Mouse (Mus musculus): ENCODE measurements around the gene B4galt4.

The B4galt4 gene

DNA sequence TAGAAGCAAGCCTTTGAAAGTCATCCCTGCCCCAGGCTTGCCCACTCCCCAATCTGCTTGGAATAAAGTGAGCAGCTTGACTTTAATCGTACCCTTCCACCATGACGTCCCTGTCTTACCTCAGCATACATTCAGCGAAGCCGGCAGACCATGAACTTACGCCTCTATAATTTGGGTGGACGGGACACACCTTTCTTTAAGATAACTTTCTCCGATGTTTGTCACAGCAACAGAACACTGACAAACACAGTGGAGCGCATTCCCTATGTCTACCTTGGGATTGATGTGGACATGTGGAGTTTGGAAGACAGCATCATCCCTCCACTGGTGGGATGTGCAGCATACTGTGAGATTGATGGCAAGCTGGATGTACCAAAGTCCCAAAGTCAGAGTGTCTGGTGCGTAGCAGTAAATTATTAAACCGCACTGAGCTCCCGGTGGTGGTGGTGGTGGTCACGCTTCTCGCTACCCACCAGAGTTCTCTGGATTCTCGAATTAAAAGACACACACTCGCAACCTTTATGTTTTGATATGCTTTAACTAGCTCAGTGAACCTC is 13.4 kb upstream of the B4galt4 start:
- no peak for DNase-seq (ENCODE audit: low spot score in 2 of 2)

DNA sequence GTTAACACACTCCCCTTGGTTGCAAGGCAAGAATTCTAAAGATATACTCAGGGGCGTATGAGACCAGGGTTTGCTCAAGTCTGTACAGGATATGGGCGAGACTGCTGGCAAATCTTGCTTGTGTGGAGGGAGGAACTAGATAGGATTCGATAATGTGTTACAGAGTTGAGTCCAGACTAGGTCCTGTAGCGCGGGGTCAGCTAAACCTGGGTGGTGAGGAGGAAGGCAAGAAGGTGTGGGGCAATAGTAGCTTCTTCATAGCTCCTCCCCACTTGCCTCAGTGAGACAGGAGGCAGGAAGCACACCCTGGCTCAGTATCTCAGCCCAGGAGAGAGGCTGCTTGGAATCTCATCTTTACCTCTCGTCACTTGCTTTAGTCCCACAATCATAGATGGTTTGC is 12.9 kb upstream of the B4galt4 start:
- no peak for DNase-seq (ENCODE audit: low spot score in 2 of 2)

DNA sequence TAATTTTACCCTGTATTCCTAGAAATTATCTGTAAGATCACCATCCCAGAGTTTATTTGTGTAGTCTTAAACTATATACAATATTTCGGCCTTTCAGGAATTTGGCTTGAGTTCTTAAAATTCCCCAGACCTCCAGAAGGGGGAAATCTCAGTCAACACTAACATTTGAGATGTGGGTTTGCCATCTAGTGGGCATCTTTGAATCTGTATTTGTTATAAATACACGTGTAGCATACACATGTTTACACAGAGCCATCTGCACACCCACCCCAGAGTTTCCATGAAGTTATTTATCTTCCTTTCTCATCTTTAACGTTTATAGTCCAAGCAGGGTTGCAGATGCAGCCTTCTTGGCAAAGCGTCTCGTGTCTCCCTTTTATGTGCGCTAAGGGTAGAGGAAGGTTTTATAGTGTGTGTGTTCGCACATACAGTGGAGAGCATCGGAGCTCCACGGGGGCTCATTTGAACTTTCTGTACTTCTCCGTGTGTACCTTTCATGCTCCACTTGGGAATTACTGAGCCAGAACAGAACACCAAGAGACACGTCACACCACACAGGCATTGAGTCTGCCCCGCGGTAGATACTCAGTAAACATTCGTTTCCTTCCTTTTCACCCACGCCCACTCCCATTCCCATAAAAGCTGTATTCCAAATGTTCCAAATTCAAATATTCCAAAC is 12.3 kb upstream of the B4galt4 start:
- peak; percentile 62 to 67 for DNase-seq (ENCODE audit: low spot score in 2 of 2)

DNA sequence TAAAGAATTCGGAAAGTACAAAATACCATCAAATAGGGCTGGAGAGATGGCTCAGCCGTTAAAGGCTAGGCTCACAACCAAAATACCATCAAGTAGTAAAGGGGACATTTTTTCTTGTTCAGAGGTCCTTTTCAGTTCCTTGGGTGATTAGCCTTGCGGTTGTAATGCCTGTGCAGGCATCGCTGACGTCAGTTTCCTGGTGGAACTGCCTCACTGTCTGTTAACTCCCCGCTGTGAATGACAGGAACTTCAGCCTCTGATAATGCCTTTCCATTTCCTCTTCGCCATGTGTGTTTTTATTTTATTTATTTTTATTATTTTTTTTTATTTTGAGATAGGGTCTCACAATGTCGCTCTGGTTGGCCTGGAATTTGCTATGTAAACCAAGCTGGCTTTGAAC is 11.1 kb upstream of the B4galt4 start:
- DNase-seq (ENCODE audit: low spot score in 2 of 2): peak; percentile 61 to 64

DNA sequence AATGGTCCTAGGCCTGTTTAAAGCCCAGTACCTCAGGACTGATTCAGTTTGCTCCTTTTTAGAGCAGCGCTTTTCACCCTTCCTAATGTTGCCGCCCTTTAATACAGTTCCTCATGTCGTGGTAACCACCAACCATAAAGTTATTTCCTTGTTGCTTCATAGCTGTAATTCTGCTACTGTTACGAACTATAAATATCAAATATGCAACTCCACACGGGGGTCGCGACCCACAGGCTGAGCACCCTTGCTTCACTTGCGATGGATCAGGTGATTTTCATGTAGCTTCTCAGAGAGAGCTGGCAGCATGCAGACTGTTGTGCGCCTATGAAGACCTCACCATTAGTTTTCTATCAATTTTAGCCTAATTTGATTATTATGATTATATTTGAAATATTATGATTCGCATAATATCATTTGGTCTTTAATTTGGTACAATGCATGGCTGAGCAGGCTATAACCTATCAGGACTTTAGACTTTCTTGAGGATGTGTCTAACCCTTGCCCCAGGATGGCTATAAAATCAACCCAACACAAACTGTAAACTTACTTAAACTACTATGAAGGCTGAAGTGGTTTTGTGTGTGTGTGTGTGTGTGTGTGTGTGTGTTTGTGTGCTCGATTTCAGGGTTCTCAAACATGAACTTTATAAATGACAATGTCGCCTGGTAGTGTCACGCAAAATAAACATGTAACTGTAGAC is 710 bp upstream of the B4galt4 start:
- DNase-seq (ENCODE audit: low spot score in 2 of 2): no peak

DNA sequence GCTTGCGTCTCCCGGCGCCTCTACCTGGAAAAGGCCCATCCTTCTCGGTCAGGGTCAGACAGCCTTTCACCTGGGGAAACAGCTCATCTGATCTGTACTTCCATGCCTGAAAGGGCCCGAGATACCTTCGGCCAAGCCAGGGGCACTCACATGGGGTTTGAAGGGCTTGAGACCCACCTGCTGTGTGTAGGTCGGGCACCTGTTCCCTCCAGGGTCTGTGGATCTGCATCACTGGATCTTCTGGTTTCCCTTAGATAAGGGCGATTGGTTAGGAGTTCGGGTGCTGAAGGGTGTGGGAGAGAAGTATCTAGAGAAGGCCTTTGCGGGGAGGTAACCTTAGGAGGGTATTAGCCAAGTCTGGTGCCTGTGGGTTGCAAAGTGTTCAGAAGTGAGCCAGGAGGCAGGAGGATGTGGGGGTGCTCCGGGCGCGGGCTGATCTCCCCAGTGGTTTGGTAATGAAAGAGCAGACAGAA is 631 bp downstream of the B4galt4 start:
- peak in 1 of 2 experiments; percentile 15 for DNase-seq (ENCODE audit: low spot score in 2 of 2)

DNA sequence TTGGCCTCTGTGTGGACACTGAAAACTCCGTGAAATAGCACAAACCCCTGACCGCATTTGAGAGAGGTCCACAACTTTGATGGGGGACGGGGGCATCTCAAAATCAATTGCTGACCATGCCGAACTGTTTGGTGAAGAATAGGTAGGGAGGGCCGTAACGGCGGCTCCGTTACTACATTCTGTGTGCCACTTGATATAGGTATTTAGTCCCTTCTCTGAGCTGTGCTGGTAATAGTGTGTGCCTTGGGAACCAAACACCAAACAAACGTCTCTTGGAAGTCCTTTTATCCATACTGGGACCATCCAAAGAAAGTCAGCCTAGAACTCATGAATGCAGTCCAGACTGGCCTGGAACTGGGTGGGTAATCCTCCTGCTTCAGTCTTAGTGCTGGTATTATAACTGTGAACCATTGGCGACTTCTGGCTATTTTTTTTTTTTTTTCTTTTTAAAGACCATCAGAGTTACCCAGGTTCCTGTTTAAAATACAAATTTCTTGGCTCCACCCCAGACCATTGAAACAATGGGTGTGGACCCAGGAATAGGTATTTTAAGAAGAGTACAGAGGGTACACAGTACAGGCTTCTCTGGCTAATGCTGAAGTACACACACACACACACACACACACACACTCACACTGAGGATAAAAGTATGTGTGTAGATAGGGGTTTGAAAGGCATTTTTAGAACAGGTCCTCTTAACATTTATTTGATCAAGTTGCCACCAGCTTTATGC is 2.0 kb downstream of the B4galt4 start:
- peak; percentile 39 to 61 for DNase-seq (ENCODE audit: low spot score in 2 of 2)

DNA sequence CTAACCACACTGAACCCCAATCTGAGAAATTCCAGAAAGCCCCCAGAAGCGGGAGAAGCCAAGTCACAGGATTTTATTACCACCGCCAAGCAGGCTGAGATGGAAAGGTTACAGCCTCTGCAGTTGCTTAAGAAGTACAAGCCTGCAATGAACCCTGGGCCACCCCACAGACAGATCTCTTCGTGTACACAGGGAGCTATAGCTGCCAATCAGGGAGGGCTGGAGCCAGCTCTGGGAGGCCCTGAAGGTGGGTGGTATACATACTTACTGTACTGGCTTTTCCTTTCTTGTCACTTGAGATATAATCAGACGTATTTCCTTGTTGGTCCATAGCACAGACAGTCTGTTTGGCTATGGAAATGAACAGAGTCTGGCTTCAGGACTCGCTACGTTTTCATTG is 8.7 kb downstream of the B4galt4 start:
- DNase-seq (ENCODE audit: low spot score in 2 of 2): no peak

DNA sequence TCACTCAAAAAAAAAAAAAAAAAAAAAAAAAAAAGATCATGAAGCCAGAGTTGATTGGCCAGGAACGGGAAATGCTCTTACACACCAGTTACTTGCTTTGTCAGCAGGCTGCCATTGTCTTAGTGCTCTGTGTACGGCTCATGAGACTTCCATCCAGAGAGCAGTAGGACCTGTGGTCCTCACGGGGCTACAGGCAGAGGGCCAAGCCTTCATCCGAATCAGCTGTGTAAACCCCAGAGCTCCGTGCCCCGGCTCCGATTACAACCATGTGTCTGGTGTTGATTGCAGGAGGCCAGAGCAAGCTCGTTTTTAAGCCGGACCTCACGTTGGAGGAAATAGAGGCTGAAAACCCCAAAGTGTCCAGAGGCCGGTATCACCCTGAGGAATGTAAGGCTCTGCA is 11.6 kb downstream of the B4galt4 start:
- DNase-seq (ENCODE audit: low spot score in 2 of 2): no peak

DNA sequence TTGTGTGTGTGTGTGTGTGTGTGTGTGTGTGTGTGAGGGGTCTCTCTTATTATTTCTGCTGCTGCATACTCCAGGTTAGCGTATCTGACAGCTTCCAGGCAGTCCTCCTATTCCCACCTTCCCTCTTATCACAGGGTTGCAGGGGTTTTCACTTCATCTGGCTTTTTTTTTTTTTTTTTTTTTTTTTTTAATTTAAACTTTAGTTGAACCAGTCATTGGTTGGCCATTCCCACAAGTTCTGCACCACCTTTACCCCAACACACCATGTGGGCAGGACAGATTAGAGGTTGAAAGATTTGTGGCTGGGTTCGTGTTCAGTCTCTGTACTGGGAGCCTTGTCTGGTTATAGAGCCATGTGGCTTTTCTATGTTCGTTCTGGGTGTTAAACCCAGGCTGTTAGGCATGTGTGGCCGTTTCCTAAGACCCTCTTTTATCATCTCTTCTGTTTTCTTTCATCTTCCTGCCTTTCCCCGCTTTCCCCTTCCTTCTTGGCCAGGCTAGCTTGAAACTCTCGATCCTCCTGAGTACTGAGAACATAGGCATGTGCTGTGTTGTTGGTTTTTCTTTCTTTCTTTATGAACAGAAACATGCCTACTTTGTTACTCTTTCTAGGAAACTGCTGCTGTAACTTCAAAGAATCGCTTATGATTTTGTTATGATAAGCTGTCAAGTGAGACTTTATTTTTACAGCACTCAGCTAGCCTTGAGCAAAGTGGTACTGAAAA is 13.6 kb downstream of the B4galt4 start:
- no peak for DNase-seq (ENCODE audit: low spot score in 2 of 2)

DNA sequence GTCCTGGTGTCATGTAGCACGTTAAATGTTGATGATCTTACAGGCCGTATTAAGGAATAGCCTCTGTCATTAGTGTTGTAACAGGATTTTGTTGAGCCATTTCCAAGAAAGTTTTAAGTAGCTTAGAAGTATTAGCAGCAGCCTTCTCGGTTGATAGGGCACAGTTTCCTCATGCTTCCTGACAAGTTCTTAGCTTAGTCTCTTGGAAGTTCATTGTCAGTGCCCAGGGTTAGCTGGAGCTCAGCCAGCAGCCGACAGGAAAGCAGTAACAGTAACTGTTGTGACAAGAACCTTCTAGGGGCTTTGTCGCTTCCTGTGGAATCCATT is 14.1 kb downstream of the B4galt4 start:
- DNase-seq (ENCODE audit: low spot score in 2 of 2): peak in 1 of 2 experiments; percentile 32

DNA sequence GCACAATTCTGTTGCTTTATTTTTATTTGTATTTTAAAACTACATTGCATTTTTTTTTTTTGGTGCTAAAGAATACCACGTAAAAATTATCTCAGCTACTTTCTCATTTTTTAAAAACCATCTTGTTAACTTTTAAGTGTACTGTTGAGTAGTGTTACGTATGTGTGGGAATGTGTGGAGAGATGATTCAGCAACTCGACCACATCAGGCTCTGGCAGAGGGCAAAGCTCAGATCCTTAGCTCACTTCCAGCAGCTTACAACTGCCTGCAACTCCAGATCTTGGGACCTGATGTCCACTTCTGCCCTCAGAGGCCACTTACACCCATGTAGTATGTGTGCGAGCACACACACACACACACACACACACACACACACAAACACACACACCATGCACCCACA is 14.5 kb downstream of the B4galt4 start:
- DNase-seq (ENCODE audit: low spot score in 2 of 2): no peak

DNA sequence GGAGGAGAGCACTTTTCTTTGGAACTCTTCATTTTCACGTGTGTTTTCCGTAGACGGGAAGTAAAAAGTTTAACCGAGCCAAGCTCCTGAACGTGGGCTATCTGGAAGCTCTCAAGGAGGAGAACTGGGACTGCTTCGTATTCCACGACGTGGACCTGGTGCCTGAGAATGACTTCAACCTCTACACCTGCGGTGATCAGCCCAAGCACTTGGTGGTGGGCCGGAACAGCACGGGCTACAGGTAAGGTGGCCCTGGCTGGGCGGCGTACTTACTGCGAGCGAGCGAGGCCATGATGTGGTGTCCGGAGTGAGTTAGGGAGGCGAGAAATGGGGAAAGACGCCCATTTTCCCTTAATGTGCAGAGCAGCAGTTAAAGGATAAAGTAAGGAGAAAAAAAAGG is 15.6 kb downstream of the B4galt4 start:
- no peak for DNase-seq (ENCODE audit: low spot score in 2 of 2)

DNA sequence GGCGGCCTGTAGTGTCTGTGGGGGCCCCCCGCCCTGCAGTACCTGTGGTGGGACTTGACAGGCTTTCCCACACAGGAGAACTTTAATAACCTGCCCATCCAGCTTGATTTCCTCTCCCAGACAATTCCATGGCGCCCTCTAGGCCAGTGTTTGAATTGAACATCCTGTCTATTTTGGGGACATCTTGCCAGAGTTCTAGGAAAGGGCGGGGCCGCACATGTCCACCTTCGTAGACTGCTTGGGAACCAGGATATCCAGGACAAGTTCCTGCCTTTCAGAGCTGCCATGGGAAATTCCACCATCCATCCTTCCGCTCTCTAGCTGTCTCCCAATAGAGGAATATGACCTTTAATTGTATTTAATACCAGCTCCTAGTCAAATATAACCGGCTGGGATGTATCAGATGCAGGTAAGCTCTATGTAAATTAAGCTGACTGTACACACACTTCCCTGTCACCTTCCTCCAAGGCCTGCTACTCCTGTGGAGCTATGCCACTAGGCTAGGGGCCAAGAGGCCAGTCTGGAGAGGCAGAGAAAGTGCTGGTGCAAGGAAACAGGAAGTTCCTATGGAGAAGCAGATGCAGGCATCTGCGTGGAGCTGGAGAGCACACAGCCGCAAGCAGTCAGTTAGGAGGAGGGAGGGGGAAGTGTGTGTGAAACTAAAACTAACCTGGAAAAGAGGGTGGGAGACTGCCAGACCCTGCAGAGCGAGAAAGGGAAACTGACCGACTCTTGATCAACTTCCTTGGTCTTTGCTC is 16.2 kb downstream of the B4galt4 start:
- DNase-seq (ENCODE audit: low spot score in 2 of 2): peak; percentile 69 to 75

DNA sequence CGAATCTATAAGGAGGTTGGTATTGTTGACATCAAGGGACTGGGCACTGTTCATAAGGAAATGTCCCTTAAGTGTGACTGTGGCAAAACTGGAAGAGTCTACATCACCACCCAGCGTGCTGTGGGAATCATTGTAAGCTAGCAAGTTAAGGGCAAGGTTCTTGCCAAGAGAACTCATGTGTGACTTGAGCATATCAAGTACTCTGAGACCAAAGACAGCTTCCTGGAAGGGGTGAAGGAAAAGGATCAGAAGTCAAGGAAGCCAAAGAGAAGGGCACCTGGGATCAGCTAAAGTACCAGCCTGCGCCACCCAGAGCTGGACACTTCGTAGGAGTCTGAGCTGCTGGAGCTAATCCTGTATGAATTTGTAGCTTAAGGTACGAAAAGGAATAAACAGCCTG is 18.2 kb downstream of the B4galt4 start:
- no peak for DNase-seq (ENCODE audit: low spot score in 2 of 2)

DNA sequence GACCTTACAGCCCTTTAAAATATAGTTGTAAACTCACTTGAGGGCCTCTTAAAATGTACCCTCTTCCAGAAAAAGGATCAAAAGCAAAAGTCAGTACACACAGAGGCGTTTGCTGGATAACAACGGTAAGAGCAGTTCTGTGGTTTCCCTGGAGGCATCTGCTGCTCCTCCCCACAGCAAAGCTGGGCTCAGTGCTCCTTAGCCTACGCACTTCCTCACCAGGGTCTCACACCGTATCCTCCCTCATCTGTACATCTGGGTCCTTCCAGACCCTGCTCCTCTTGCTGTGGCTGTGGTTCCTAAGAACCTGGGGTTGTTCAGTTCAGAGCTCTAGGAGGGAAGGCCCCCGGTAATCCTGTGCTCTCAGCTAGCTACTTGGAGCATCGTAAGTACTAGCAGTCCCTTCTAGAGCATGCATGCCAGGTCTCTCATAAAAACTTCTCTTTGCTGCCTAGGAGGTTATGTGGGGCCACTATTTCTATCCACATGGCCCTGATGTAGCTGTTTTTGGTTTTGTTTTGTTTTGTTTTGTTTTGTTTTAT is 18.8 kb downstream of the B4galt4 start:
- DNase-seq (ENCODE audit: low spot score in 2 of 2): no peak

DNA sequence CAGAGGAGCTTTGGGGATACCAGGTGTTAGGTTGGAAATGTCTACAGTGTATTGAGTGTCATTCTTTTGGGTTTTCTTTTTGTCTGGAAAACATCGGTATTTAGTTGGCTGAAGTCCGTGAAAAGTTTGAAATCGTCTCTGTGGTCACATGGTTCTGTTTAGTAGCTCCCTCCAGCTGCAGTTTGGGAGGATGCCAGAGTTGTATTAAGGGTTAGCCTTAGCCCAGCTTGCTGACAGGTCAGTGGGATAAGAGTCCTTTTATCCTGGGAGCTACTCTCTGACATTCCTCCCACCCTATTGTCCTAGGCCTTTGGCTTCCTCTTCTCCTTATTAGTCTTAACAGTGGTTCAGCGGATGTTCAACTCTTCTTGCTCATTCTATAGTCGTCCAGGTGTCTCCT is 19.9 kb downstream of the B4galt4 start:
- peak in 1 of 2 experiments; percentile 27 for DNase-seq (ENCODE audit: low spot score in 2 of 2)

DNA sequence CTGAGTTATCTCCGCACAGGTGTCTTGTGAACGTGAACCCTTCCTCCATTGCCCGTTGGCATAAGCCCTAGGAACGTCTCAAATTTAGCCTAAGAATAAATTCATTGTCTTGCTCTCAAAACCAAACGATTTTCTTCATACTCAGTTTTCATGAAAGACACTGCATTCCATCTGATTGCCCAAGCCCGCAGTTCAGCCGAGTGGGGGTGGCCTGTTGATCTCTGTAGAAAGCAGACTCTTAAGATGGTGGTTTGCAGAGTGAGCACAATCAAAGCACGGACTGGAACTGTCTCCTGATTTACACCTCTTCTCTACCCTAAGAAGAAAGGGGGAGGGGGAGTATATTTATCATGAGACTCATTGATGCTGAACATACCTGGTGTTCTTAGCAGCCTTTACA is 20.3 kb downstream of the B4galt4 start:
- DNase-seq (ENCODE audit: low spot score in 2 of 2): no peak

DNA sequence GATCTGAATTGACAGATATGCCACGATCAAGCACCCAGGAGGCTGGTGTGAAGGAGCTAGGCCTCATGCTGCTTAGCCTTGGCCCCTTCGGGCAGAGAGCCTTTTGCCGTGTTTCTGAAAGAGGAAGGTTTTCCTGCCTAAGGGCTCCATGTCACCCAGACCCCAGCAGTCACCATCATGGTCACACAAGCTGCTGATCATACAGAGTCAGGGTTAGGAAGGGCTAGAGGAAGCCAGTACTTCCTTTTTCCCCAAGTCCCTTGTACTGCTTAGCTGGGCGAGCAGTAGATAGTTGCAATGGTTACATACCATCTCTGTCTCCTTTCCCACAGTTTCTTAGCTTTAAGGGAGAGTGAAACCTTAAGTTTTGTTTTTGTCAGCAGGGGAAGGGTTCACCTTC is 21.4 kb downstream of the B4galt4 start:
- DNase-seq (ENCODE audit: low spot score in 2 of 2): peak in 1 of 2 experiments; percentile 38

DNA sequence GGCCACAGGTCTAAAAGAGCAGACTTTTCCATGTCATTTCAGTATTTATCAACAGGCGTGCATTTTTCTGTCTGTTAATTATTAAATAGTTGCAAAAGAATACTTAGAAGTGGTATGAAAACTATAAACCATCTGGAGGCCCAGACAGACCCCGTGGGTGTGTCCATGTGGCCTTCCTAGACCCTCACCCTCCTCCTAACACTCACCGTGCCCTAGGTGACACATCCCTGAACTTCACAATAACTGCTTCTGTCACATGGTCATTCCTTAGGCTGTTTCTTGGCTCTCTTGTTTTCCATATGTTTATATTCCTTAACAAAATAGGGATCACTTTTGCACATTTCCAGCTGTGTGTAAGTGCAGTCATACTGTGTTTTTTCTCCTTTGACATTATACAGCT is 24.6 kb downstream of the B4galt4 start:
- no peak for DNase-seq (ENCODE audit: low spot score in 2 of 2)

DNA sequence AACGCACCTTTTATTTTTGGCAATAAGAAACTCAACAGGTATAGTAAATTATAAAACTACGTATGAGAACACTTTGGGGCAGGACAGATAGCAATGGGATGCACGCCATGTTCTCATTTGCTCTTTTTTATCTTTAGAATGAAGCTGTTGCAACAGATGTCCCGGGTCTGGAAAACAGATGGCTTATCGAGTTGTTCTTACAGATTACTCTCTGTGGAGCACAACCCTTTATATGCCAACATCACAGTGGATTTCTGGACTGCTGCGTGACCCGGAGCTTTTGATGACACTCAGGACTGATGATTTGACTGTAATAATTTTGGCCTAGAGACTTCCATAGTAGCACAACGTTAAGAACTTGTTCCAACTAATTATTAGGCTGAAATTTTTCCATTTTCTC is 25.7 kb downstream of the B4galt4 start:
- no peak for DNase-seq (ENCODE audit: low spot score in 2 of 2)

Data from heart, adult 9 months (tissue).